Mouse (Mus musculus) testis, adult 2 months (tissue): Measurements from ENCODE around the gene Nptxr. TPM values are rescaled to one million over a fixed set of nuclear protein-coding genes. Genes with fewer than 3 reads are reported as not detected.

Experiments used
- H3K27ac ChIP-seq: fragments of 200-500 bp; 2 replicates; pipeline ENCODE4 v1.5.1; 2012; ENCODE audit warnings: low read depth, low read length; ENCODE audit not compliant: control insufficient read depth, insufficient read depth
- H3K27me3 ChIP-seq: fragments of 200-500 bp; 2 replicates; pipeline ENCODE4 v1.6.1; 2012; ENCODE audit warnings: mild to moderate bottlenecking, low read length, moderate library complexity; ENCODE audit not compliant: control insufficient read depth, insufficient read depth
- H3K36me3 ChIP-seq: fragments of 200-500 bp; 2 replicates; pipeline ENCODE4 v1.6.1; 2012; ENCODE audit warnings: mild to moderate bottlenecking, low read length; ENCODE audit not compliant: control insufficient read depth, insufficient read depth
- H3K4me1 ChIP-seq: fragments of 200-500 bp; 2 replicates; pipeline ENCODE4 v1.6.1; 2012; ENCODE audit warnings: low read length; ENCODE audit not compliant: control insufficient read depth, insufficient read depth
- H3K4me3 ChIP-seq: fragments of 200-500 bp; 2 replicates; pipeline ENCODE4 v1.5.1; 2012; ENCODE audit warnings: low read depth, mild to moderate bottlenecking, low read length, moderate library complexity, mixed read lengths; ENCODE audit not compliant: control insufficient read depth
- CTCF ChIP-seq: fragments of 200-500 bp; IDR thresholded peaks from 2 replicates; pipeline ENCODE4 v1.5.1; 2012; ENCODE audit warnings: low read depth, mild to moderate bottlenecking, inconsistent platforms, low read length, moderate library complexity; ENCODE audit not compliant: control insufficient read depth, insufficient read depth, insufficient replicate concordance
- POLR2A ChIP-seq: fragments of 200-500 bp; IDR thresholded peaks from 2 replicates; pipeline ENCODE4 v1.6.1; 2012; ENCODE audit warnings: low read depth, mild to moderate bottlenecking, inconsistent platforms, low read length, moderate library complexity; ENCODE audit not compliant: control insufficient read depth
- polyA plus RNA-seq: library from polyadenylated mRNA; depleted of rRNA; stranded (reverse); fragments of >200 nt; gene quantifications from 2 replicates; pipeline ENCODE4 v1.2.3, GENCODE M21; 2012

Nptxr gene
- polyA plus RNA-seq, 1 experiment: 36.6 TPM

GRCm38 (mm10) chr15:79834130-79834880 is 29.7 kb upstream of the Nptxr start, which contains the start of the genes Npcd and Cbx6:
Npcd (minus strand) TSS chr15:79834237.
Cbx6 (minus strand) TSS chr15:79834688.
- H3K27me3 ChIP-seq: no peaks in the 10 kb centered on the region
- H3K4me1 ChIP-seq: peaks cover 13% of the 10 kb centered on the region
- H3K36me3 ChIP-seq: no peaks in the 10 kb centered on the region
- H3K4me3 ChIP-seq: peak within 1 kb of the TSS; percentile 94
- TF ChIP-seq CTCF (no peak), POLR2A (peak; percentile 73)
- peak within 1 kb of the TSS; percentile 74 for H3K27ac ChIP-seq

GRCm38 (mm10) chr15:79833251-79834050 is 28.9 kb upstream of the Nptxr start:
- H3K36me3 ChIP-seq: no peaks in the 10 kb centered on the region
- TF ChIP-seq CTCF (no peak), POLR2A (no peak)
- peak overlapping the region; percentile 74 for H3K27ac ChIP-seq
- H3K27me3 ChIP-seq: no peaks in the 10 kb centered on the region
- H3K4me1 ChIP-seq: peaks cover 15% of the 10 kb centered on the region
- H3K4me3 ChIP-seq: peak overlapping the region; percentile 94

- Histone ChIP-seq H3K27ac (no peak overlapping the region), H3K27me3 (no peaks in the 10 kb centered on the region), H3K4me1 (peaks cover 19% of the 10 kb centered on the region), H3K4me3 (no peak overlapping the region), H3K36me3 (no peaks in the 10 kb centered on the region)
- TF ChIP-seq POLR2A: no peak
- TF ChIP-seq CTCF: peak; percentile 77
Observed at GRCm38 (mm10) chr15:79832064-79832900, 27.7 kb upstream of the Nptxr start.

GRCm38 (mm10) chr15:79830388-79830787 is 25.8 kb upstream of the Nptxr start:
- Histone ChIP-seq H3K4me1 (peaks cover 19% of the 10 kb centered on the region), H3K36me3 (no peaks in the 10 kb centered on the region), H3K27me3 (no peaks in the 10 kb centered on the region), H3K27ac (no peak overlapping the region), H3K4me3 (no peak overlapping the region)
- TF ChIP-seq CTCF: peak; percentile 81
- TF ChIP-seq POLR2A: no peak

GRCm38 (mm10) chr15:79829431-79829830 is 24.9 kb upstream of the Nptxr start:
- TF ChIP-seq POLR2A (no peak), CTCF (no peak)
- no peaks in the 10 kb centered on the region for H3K27me3 ChIP-seq
- no peaks in the 10 kb centered on the region for H3K36me3 ChIP-seq
- H3K4me1 ChIP-seq: peaks cover 17% of the 10 kb centered on the region
- H3K27ac ChIP-seq: no peak overlapping the region
- H3K4me3 ChIP-seq: no peak overlapping the region

GRCm38 (mm10) chr15:79828366-79829035 is 23.9 kb upstream of the Nptxr start:
- Histone ChIP-seq H3K36me3 (no peaks in the 10 kb centered on the region), H3K27ac (no peak overlapping the region), H3K4me1 (peaks cover 13% of the 10 kb centered on the region), H3K27me3 (no peaks in the 10 kb centered on the region), H3K4me3 (peak overlapping the region; percentile 26)
- TF ChIP-seq CTCF: no peak
- no peak for TF ChIP-seq POLR2A
